Mouse (Mus musculus) megakaryocyte, adult 5-6 weeks (primary cell): Measurements from ENCODE around the gene Deup1. TPM values are rescaled to one million over a fixed set of nuclear protein-coding genes. Genes with fewer than 3 reads are reported as not detected.

Experiments
- ATAC-seq: 2 replicates; pipeline ENCODE4 v1.8.0; 2016; ENCODE audit warnings: mild to moderate bottlenecking, inconsistent platforms; ENCODE audit not compliant: poor library complexity, severe bottlenecking
- total RNA-seq, 2 experiments: library from RNA; stranded (forward) in 1 of 2; stranded (reverse) in 1 of 2; fragments of 153-499, 151-499 nt in 1 of 2; fragments of 221-1000, 200-1000 nt in 1 of 2; gene quantifications; 2 replicates each; pipeline versions ENCODE4 v1.2.3 to v1.2.4; 2015 to 2017

Gene Deup1
- total RNA-seq (2015) (not detected in 2 replicates), total RNA-seq (2017) (not detected in 2 replicates)

GRCm38 (mm10) chr9:15627785-15628287, at the start of gene Deup1:
TSS of gene Deup1 (minus strand) at chr9:15627933.
- no peak for ATAC-seq

- no peak for ATAC-seq
These were observed 44.5 kb upstream of the Deup1 start for GRCm38 (mm10) chr9:15672251-15672650.

GRCm38 (mm10) chr9:15670002-15670527, 42.3 kb upstream of the Deup1 start:
- no peak for ATAC-seq

GRCm38 (mm10) chr9:15669452-15669851, 41.7 kb upstream of the Deup1 start:
- ATAC-seq, result no peak

- no peak for ATAC-seq
These were observed 36.9 kb upstream of the Deup1 start for GRCm38 (mm10) chr9:15664606-15665005.

- ATAC-seq, result no peak
These were observed 31.3 kb upstream of the Deup1 start for GRCm38 (mm10) chr9:15659069-15659468.

- no peak for ATAC-seq
These were observed 30.6 kb upstream of the Deup1 start for GRCm38 (mm10) chr9:15658236-15658785.

GRCm38 (mm10) chr9:15653036-15653435, 25.3 kb upstream of the Deup1 start:
- no peak for ATAC-seq

GRCm38 (mm10) chr9:15649977-15650376, 22.2 kb upstream of the Deup1 start:
- no peak for ATAC-seq

- no peak for ATAC-seq
These were observed 349 bp downstream of the Deup1 start for GRCm38 (mm10) chr9:15627384-15627783.

GRCm38 (mm10) chr9:15624739-15625138, 3.0 kb downstream of the Deup1 start:
- ATAC-seq, result no peak

GRCm38 (mm10) chr9:15619767-15620166, 8.0 kb downstream of the Deup1 start:
- no peak for ATAC-seq

GRCm38 (mm10) chr9:15619020-15619590, 8.6 kb downstream of the Deup1 start:
- no peak for ATAC-seq

- no peak for ATAC-seq
These were observed 10.7 kb downstream of the Deup1 start for GRCm38 (mm10) chr9:15617061-15617460.

GRCm38 (mm10) chr9:15616471-15616870, 11.3 kb downstream of the Deup1 start:
- no peak for ATAC-seq

- ATAC-seq, result no peak
These were observed 18.3 kb downstream of the Deup1 start for GRCm38 (mm10) chr9:15609280-15609930.

GRCm38 (mm10) chr9:15607601-15608000, 20.1 kb downstream of the Deup1 start:
- no peak for ATAC-seq

- no peak for ATAC-seq
These were observed 24.6 kb downstream of the Deup1 start for GRCm38 (mm10) chr9:15603156-15603555.

GRCm38 (mm10) chr9:15600859-15601540, 26.7 kb downstream of the Deup1 start:
- no peak for ATAC-seq

- ATAC-seq, result no peak
These were observed 27.4 kb downstream of the Deup1 start for GRCm38 (mm10) chr9:15600156-15600858.

- no peak for ATAC-seq
These were observed 31.1 kb downstream of the Deup1 start for GRCm38 (mm10) chr9:15596598-15596997.
